Mouse (Mus musculus): ENCODE measurements around the gene Tmem63b.

DNA sequence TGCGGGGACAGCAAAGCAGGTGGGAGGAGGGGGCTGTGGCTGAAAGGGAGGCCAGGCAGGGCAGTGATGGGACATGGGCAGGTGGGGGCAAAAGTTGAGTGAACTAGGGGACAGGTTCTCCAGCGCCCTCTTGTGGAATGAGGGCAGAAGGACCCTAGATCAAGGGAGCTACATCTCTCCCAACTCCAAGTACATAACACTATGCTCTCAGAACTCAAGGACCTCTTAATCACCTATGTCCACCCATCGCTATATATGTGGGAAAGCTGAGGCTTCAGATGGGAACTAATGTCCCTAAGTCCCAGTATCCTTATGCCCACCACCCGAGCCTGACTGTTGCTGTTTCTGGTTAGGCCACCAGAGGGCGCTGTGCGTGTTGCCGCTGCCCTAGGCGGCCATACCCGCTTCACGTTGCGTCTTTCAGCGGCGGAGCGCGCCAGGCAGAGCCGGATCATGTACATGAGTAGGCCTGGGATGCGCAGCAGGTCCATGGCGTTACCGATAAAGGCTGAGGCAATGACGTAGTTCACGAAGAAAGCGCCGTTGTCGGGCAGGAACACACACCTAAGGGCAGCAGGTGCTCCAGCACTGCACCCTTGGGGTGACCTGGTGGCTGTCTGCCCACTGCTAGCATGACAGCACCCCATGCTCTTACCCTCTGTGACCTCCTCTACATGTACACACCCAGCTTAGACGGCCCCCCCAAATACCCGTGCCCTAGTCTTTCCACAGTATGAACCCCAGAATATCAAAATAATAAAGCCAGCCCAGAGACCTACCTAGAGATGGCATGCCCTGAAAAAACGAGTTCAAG is 23.4 kb downstream of the Tmem63b start:
- no peak for TF ChIP-seq CHD2 (IDR thresholded peaks at IDR 0.05; ENCODE audit: low read depth, low read length)
- 0 out of 2 replicates have a peak, but pooled peaks have one; percentile 17 for TF ChIP-seq ZC3H11A (IDR thresholded peaks at IDR 0.05; ENCODE audit: borderline replicate concordance, low read depth, low read length)

All from ES-E14 (cell line).